Mouse (Mus musculus) layer of hippocampus, adult 8-10 months (tissue): Measurements from ENCODE around the gene Ppp3ca. TPM values are rescaled to one million over a fixed set of nuclear protein-coding genes. Genes with fewer than 3 reads are reported as not detected.
"Not testable (repeated sequence)": the region's sequence is repeated elsewhere in the genome, so short reads cannot be mapped to it uniquely, and the experiment has no call there.

Source experiments
- DNase-seq, 2 experiments: peaks; one replicate each; pipeline ENCODE4 v3.0.0; 2022; ENCODE audit warnings: low spot score in 2 of 2
- total RNA-seq, 4 experiments: library from RNA; stranded (reverse); gene quantifications; 2 replicates each; pipeline ENCODE4 v1.2.4; 2022

Ppp3ca gene
- total RNA-seq, 4 experiments from 2014 or later: 1,034 to 1,177 (median 1,140) TPM

DNA sequence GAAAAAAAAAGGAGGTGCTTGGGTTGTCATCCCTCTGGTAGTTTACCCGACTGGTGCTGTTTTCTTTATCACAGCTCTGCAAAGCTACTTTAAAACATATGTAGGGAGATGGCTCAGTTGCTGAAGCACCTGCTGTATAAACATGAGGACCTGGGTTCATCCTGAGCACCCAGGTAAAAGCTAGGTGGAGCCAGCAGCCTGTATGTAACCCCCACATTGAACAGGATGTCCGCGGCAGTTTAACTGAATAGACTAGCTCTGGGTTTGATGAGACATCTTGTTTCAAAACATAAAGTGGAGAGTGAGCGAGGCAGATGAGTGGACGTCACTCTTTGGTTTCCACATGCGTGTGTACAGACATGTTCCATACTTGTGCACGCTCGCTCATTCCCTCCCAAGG, 16.5 kb downstream of the Ppp3ca start:
- no peak for DNase-seq

- DNase-seq: no peak
Observed at GRCm38 (mm10) chr3:136688101-136688586, 18.2 kb downstream of the Ppp3ca start.

GRCm38 (mm10) chr3:136689793-136690543, 20.0 kb downstream of the Ppp3ca start:
- no peak for DNase-seq

GRCm38 (mm10) chr3:136691984-136692383, 22.1 kb downstream of the Ppp3ca start:
- DNase-seq: no peak

DNA sequence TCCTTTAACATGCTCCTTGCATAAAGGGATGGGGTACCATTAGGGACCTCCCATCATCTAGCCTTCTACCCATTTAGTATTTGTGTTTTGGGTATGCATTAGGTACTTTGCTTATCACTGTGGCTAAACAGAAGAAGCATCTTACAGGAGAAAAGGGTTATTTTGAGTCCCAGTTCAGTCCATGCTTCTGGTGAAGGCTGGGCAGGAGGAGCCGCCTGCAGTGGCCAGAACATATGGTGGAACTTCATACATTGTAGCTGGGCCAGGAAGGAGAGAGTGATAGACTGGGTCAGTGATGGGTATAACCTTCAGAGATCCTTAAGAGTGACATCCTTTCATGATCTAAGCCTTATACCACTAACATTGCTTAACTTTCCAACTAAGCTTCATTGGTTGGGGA, 23.6 kb downstream of the Ppp3ca start:
- no peak for DNase-seq

DNA sequence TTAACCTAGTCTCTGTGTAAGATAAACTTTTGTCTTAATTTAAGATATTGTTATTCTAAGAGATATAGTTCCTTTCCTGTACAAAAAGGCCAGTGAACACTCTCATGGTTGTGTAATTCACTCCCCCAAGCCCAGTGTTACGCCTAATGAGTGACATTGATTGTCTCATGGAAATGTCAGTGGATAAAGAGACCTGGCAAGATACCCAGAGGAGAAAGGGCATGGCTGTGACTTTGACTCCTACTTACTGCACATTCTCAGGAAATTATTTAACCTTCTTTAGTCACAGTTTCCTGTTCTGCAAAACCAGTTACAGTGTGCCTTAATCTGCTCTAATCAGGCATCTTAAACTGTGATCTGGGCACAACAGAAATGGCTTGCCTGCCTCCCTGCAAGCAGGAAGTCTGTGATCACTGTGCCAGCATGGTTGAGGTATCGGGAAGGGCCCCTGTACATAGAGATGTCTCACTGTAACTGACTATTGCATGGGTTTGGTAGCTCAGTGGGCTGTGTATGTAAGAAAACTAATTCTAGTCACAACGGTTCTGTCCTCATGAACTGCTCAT, 27.8 kb downstream of the Ppp3ca start:
- no peak for DNase-seq

DNA sequence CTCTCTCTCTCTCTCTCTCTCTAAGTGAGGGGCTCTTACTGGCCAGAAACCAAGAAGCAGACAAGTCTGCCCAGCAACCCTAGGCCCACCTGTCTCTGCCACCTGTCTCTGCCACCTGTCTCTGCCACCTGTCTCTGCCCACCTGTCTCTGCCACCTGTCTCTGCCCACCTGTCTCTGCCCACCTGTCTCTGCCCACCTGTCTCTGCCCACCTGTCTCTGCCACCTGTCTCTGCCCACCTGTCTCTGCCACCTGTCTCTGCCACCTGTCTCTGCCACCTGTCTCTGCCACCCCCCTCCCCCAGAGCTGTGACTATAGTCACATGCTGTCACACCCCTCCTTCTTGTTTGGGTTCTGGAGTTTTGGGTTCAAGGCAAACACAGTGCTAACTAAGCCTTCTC, 29.8 kb downstream of the Ppp3ca start:
- not testable (repeated sequence) for DNase-seq

- no peak for DNase-seq
Observed at GRCm38 (mm10) chr3:136700447-136701009, 30.6 kb downstream of the Ppp3ca start.

DNA sequence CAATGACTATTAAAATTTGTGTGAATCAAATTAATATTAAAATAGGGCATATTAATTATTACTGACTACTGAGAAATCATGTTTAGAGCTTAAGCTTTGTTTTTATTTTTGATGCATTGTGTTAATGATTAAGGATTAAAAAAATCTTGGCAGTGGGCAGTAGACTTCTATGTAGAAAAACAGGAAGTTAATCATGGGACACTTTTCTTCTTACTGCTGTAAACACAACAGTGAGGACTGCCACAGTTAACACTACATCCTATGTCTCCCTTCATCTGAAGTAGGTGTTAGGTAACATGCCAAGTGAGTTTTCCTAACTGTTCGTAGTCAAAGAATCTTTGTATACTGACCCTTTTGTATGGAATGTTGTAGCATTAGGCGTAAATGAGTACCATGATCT, 32.9 kb downstream of the Ppp3ca start:
- DNase-seq: no peak

DNA sequence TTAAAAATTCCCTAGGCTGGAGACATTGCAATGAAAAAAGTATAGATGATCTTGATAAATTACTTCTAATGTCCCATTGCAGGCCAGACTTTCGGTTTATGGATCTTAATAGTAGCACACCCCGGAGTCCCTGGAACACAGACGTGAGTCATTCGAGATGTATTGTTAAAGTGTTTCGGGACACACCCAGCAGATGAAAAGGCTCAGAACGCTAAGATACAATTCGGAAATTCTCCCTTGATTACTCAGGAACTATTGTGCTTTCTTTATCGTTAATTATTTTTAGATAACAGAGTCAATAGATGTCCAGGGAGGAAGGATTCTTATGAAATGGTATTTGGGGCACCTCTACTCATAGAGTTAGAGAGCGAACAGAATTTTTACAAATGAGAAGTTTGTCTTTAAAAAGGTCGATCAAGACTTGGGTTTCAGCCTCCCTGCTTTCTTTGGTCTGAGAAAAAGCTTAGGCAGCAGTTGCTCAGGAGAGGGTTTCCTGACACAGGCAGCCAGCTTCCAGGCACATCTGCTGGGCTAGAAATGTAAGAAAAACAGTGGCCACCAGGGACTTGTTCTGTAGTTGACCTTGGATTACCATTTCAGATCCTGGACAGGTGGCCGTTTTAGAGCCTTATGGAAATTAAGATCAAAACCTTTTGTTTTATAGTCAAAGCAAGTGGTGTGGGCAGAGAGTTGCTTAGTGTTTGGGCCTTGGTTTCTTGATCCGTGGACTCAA, 34.8 kb downstream of the Ppp3ca start:
- DNase-seq: no peak

- DNase-seq: no peak
Observed at GRCm38 (mm10) chr3:136706048-136706447, 36.1 kb downstream of the Ppp3ca start.

DNA sequence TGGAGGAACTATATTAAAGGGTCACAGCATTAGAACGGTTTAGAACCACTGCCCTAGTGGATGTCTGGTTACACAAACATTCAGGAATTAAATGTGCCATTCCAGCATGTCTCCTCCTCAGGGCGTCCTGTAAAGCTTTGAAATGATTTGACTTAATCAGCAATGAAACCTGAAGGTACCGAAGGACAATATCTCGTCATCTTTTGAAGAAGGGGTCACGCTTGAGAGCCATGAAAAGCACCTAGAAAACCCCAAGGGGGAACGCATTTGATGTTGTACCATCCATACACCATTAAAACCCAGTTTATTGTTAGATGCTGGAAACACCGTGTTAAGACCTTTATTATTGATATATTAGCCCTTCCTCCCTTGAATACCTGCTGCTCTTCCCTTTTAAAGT, 36.8 kb downstream of the Ppp3ca start:
- DNase-seq: no peak

DNA sequence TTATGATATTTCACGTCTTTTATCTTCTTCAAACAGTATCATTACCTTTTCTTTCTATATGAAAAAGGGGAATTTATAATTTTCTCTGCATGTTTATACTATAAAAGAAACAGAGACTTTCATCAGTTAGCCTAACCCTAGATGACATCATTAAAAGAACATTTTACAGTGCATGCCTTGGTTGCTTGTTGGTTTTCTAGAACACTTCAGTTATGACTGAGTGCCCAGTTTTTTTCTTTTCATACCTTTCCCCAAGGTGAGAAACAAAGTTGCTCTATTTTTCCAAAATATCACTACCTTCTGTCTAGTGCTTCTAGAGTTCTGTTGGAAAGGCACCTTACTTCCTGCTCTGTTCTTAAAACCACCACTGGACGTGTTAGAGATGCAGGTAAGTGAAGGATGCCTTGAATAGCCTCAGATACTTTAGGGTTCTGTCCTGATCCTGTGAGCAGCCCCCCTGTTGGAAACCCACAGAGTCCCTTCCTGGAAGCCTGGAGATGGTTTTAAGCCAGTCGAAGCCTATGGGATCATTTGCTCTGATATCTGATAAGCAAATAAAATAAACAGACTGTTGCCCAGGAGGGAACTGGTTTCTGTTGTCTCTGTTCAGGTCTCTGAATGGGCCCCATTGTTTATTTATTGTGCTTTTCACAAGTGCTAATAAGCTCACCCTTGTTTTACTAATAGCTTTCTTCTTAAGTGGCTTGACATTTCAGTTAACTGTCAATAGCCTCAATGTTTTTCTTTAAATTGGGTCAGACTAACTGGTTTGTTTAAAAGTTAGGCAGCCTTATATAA, 37.5 kb downstream of the Ppp3ca start:
- no peak for DNase-seq

- no peak for DNase-seq
Observed at GRCm38 (mm10) chr3:136708230-136708629, 38.3 kb downstream of the Ppp3ca start.

- no peak for DNase-seq
Observed at GRCm38 (mm10) chr3:136710310-136710906, 40.5 kb downstream of the Ppp3ca start.

- DNase-seq: peak in 1 of 2 experiments; percentile 57
Observed at GRCm38 (mm10) chr3:136714307-136715039, 44.5 kb downstream of the Ppp3ca start.

DNA sequence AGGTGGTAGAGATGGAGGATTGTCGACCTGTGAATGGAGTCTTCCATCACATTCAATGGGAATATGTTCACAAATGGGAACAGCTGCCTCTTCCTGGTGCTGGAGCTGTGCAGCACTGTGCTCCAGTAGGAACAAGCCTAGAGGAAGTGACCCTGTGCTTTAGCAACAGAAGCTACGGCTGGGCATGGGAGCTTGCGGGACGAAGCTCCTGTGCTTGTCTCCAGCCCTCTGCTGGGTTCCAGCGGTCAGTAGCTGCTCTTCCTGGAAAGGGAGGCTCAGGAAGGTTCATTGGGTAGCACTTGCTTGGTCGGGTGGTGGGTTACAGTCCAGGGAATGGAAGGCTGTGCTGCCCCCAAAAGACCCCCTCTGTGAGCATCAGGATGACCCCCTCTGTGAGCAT, 46.3 kb downstream of the Ppp3ca start:
- DNase-seq: no peak

GRCm38 (mm10) chr3:136718412-136718811, 48.5 kb downstream of the Ppp3ca start:
- DNase-seq: no peak

GRCm38 (mm10) chr3:136721241-136721640, 51.3 kb downstream of the Ppp3ca start:
- DNase-seq: no peak

- no peak for DNase-seq
Observed at GRCm38 (mm10) chr3:136721804-136722427, 52.0 kb downstream of the Ppp3ca start.
